Mouse (Mus musculus): Measurements from ENCODE around the gene Zxdb. TPM values are rescaled to one million over a fixed set of nuclear protein-coding genes. Genes with fewer than 3 reads are reported as not detected.

Gene Zxdb
- 0.82 TPM for polyA plus RNA-seq (2017; shearing (Covaris generic))

GRCm38 (mm10) chrX:94724192-94724971, at the start of gene Zxdb:
TSS of gene Zxdb (plus strand) at chrX:94724569.

Other genes with a start within 250 kb of the Zxdb start
- gene Maged1, start 182.4 kb upstream of the Zxdb start, polyA plus RNA-seq (2017; shearing (Covaris generic)), result 6.7 TPM
- gene Gspt2, start 88.5 kb upstream of the Zxdb start, polyA plus RNA-seq (2017; shearing (Covaris generic)), result 0.99 TPM